Mouse (Mus musculus) cerebellum, adult 2 months (tissue): ENCODE measurements around the gene Cdc42bpa. TPM values are rescaled to one million over a fixed set of nuclear protein-coding genes. Genes with fewer than 3 reads are reported as not detected.
A peak's percentile ranks its signal among the peaks of the same experiment; 100 is the strongest.

Source experiments
- DNase-seq, 2 experiments: peaks; one replicate each; pipeline ENCODE4 v3.0.0; 2021
- H3K27ac ChIP-seq: fragments of 200-500 bp; 2 replicates; pipeline ENCODE4 v1.5.1; 2012; ENCODE audit warnings: low read length, control low read depth, inconsistent platforms; ENCODE audit not compliant: insufficient read depth
- H3K27me3 ChIP-seq: fragments of 200-500 bp; 2 replicates; pipeline ENCODE4 v1.6.1; 2012; ENCODE audit warnings: inconsistent platforms, mild to moderate bottlenecking, low read length, moderate library complexity; ENCODE audit not compliant: control insufficient read depth, insufficient read depth
- H3K4me1 ChIP-seq: fragments of 200-500 bp; 2 replicates; pipeline ENCODE4 v1.6.1; 2011; ENCODE audit warnings: low read length; ENCODE audit not compliant: control insufficient read depth, insufficient read depth
- H3K4me3 ChIP-seq: fragments of 200-500 bp; replicated peaks from 2 replicates; pipeline ENCODE3; 2011; ENCODE audit warnings: mild to moderate bottlenecking, low read depth, low read length, control low read depth; ENCODE audit not compliant: insufficient read depth
- CTCF ChIP-seq: fragments of 200-500 bp; IDR thresholded peaks from 2 replicates; pipeline ENCODE4 v1.5.1; 2011; ENCODE audit warnings: low read depth, mild to moderate bottlenecking, control low read depth, low read length, moderate library complexity, borderline replicate concordance; ENCODE audit not compliant: insufficient read depth
- POLR2A ChIP-seq: fragments of 200-500 bp; IDR thresholded peaks from 2 replicates; pipeline ENCODE4 v1.6.1; 2011; ENCODE audit warnings: low read length, control low read depth, borderline replicate concordance; ENCODE audit not compliant: insufficient read depth
- WGBS: fragments of 180-500 bp; shearing (Covaris S2); methylation state at CpG from one replicate; pipeline ENCODE4 v1.1.7; 2018; 5-methylcytosine and 5-hydroxymethylcytosine counted together
- polyA plus RNA-seq: library from polyadenylated mRNA; depleted of rRNA; stranded (reverse); fragments of >200 nt; gene quantifications from 2 replicates; pipeline ENCODE4 v1.2.3, GENCODE M21; 2012

The Cdc42bpa gene
- polyA plus RNA-seq, 1 experiment, result 145 TPM

GRCm38 (mm10) chr1:180162986-180163385, 202.7 kb downstream of the Cdc42bpa start:
- H3K4me3 ChIP-seq, result no peak overlapping the region

GRCm38 (mm10) chr1:180166533-180166932, 206.3 kb downstream of the Cdc42bpa start:
- Histone ChIP-seq H3K4me3 (no peak overlapping the region), H3K4me1 (peaks cover 29% of the 10 kb centered on the region), H3K27ac (no peak overlapping the region), H3K27me3 (no peaks in the 10 kb centered on the region)
- TF ChIP-seq POLR2A (no peak), CTCF (no peak)
- no peak for DNase-seq
- WGBS, result 77% methylated on average over 5 of the region's 5 CpGs

More at GRCm38 (mm10) chr1:180162986-180163385, 202.7 kb downstream of the Cdc42bpa start:
- no peaks in the 10 kb centered on the region for H3K27me3 ChIP-seq
- H3K4me1 ChIP-seq, result peaks cover 14% of the 10 kb centered on the region
- TF ChIP-seq CTCF, result no peak
- no peak for TF ChIP-seq POLR2A
- no peak overlapping the region for H3K27ac ChIP-seq
- 87% methylated on average over 7 of the region's 7 CpGs for WGBS
- DNase-seq, result no peak

DNA sequence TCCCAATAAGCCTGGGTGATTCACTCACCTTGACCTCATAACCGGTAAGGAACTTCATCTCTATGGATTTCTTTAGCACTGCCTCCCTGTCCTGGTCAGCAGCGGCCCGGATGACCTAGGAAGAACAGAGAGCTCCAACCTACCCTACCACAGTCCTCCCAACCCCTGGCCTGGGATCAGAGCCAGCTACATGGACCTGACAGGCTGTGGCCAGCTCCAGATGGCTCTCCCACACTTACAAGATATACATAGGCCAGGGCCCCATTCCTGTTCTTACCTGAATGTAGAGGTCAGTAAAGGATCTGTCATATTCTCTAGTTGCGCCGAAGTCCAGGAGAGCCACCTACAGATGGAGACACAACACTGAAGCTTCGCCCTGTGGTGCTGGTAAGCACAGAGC, 208.0 kb downstream of the Cdc42bpa start:
- peak overlapping the region; percentile 37; the same call in 1 of the 2 replicates for H3K27ac ChIP-seq

GRCm38 (mm10) chr1:180169161-180169560, 208.9 kb downstream of the Cdc42bpa start:
- Histone ChIP-seq H3K27ac (no peak overlapping the region; the same call in 1 of the 2 replicates), H3K27me3 (no peaks in the 10 kb centered on the region), H3K4me1 (peaks cover 33% of the 10 kb centered on the region), H3K4me3 (no peak overlapping the region)
- no peak for DNase-seq
- WGBS, result 81% methylated on average over 7 of the region's 7 CpGs
- TF ChIP-seq POLR2A (no peak), CTCF (no peak)

More for the DNA sequence above, 208.0 kb downstream of the Cdc42bpa start:
- 56% methylated on average over 6 of the region's 6 CpGs for WGBS
- peak; percentile 55 to 66 for DNase-seq
- Histone ChIP-seq H3K27me3 (no peaks in the 10 kb centered on the region), H3K4me3 (no peak overlapping the region), H3K4me1 (peaks cover 33% of the 10 kb centered on the region)
- TF ChIP-seq POLR2A (no peak), CTCF (no peak; the same call in 1 of the 2 replicates)

DNA sequence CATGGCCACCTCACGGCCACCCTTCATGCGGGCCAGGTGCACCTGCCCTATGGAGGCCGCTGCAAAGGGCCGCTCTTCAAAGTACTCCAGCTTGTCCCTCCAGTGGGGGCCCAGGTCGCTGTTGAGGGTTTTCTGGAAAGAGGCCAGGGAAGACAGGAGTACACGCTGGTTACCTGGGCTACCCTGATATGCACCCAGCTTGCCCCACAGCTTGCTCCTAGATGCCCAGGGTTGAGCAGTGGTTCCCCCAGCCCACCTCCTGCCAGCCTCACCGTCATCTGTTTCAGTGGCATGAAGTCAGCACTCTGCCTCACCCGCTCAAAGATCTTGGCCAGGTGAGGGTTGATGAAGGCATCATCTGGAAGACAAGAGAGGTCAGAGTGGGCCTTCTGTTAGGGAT, 209.8 kb downstream of the Cdc42bpa start:
- Histone ChIP-seq H3K27ac (no peak overlapping the region), H3K27me3 (no peaks in the 10 kb centered on the region), H3K4me3 (no peak overlapping the region), H3K4me1 (peaks cover 33% of the 10 kb centered on the region)
- WGBS, result 62% methylated on average over 8 of the region's 8 CpGs
- TF ChIP-seq CTCF (no peak), POLR2A (no peak)
- DNase-seq, result no peak

GRCm38 (mm10) chr1:180171883-180172282, 211.6 kb downstream of the Cdc42bpa start:
- DNase-seq, result no peak
- H3K4me3 ChIP-seq, result no peak overlapping the region
- no peak overlapping the region for H3K27ac ChIP-seq
- TF ChIP-seq POLR2A (no peak), CTCF (no peak)
- 30% methylated on average over 2 of the region's 2 CpGs for WGBS
- H3K4me1 ChIP-seq, result peaks cover 33% of the 10 kb centered on the region
- H3K27me3 ChIP-seq, result no peaks in the 10 kb centered on the region

DNA sequence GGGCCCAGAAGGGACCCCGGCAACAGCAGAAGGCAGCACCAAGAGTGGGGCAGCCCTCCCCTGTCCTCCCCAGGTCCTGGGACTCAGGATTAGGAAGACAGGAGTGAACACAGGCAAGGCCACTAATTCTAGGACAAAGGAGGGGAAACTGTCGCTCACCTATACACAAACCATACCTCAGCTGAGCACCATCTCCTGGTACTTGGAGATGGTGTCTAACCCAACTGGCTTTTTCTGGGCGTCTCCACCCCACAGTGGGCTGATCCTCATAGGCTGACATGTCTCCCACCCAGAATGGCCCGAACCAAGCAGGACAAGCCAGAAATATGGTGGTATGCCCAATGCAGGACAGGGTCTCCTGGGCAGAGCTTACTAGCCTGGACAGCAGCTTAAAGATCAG, 212.3 kb downstream of the Cdc42bpa start:
- H3K4me1 ChIP-seq, result peaks cover 32% of the 10 kb centered on the region
- no peak for DNase-seq
- no peak overlapping the region for H3K27ac ChIP-seq
- TF ChIP-seq CTCF (no peak), POLR2A (no peak)
- no peaks in the 10 kb centered on the region for H3K27me3 ChIP-seq
- WGBS, result 96% methylated on average over 4 of the region's 4 CpGs
- H3K4me3 ChIP-seq, result no peak overlapping the region

- WGBS, result 80% methylated on average over 5 of the region's 5 CpGs
- Histone ChIP-seq H3K4me3 (no peak overlapping the region), H3K27ac (no peak overlapping the region), H3K4me1 (peaks cover 30% of the 10 kb centered on the region), H3K27me3 (no peaks in the 10 kb centered on the region)
- TF ChIP-seq CTCF (no peak), POLR2A (no peak)
- DNase-seq, result no peak
Observed at GRCm38 (mm10) chr1:180173017-180173416, 212.7 kb downstream of the Cdc42bpa start.

DNA sequence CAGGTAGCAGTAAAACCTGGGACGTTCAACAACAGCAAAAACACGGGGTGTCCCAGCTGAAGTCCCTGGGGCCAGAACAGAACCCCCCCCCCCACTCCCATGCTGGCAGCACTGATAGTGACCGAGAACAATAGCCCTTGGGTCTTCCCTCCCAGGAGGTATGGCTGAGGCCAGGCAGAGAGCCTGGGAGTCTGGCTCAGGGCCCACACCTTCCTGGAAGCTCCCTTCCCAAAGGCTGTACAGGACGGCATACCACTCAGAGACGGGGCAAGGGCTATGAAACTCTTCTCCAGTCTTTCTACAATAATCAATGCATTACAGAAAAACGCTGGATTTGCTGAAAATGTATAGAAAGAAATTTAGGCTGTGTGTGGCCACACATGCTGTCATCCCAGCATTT, 214.4 kb downstream of the Cdc42bpa start:
- H3K27me3 ChIP-seq, result no peaks in the 10 kb centered on the region
- no peak overlapping the region for H3K4me3 ChIP-seq
- H3K4me1 ChIP-seq, result peaks cover 31% of the 10 kb centered on the region
- no peak overlapping the region for H3K27ac ChIP-seq
- TF ChIP-seq CTCF (no peak), POLR2A (no peak)
- DNase-seq, result no peak
- WGBS, result 33% methylated on average over 6 of the region's 6 CpGs
